Mouse (Mus musculus) heart, embryonic 14.5 days (tissue): Measurements from ENCODE around the gene Ptpdc1. TPM values are rescaled to one million over a fixed set of nuclear protein-coding genes. Genes with fewer than 3 reads are reported as not detected.

Source experiments
- ATAC-seq: fragments of 200-750 bp; cut with Nextera tagmentation; 2 replicates; pipeline ENCODE4 v1.8.0; 2017; ENCODE audit warnings: low read depth, moderate TSS enrichment; ENCODE audit not compliant: insufficient number of reproducible peaks, insufficient read depth, low FRiP score
- H3K27ac ChIP-seq, 2 experiments: fragments of 200-500 bp in 1 of 2; fragments of 300-500 bp in 1 of 2; sonication (generic) in 1 of 2; replicated peaks in 1 of 2; 2 replicates each; pipeline ENCODE4 v1.5.1; 2012 to 2014; ENCODE audit warnings: low read depth in 2 of 2, low read length in 2 of 2, control low read depth in 1 of 2, mild to moderate bottlenecking in 1 of 2, mixed read lengths in 1 of 2; ENCODE audit not compliant: control insufficient read depth in 1 of 2, insufficient read depth in 1 of 2
- H3K27me3 ChIP-seq: fragments of 300-500 bp; sonication (generic); 2 replicates; pipeline ENCODE4 v1.6.1; 2014; ENCODE audit warnings: mild to moderate bottlenecking, low read length, control low read depth; ENCODE audit not compliant: control insufficient read depth, insufficient read depth
- H3K36me3 ChIP-seq: fragments of 300-500 bp; sonication (generic); 2 replicates; pipeline ENCODE4 v1.6.1; 2014; ENCODE audit warnings: mild to moderate bottlenecking, control low read depth, low read length, mixed read lengths; ENCODE audit not compliant: control insufficient read depth, insufficient read depth
- H3K4me1 ChIP-seq, 2 experiments: fragments of 200-500 bp in 1 of 2; fragments of 300-500 bp in 1 of 2; sonication (generic) in 1 of 2; 2 replicates each; pipeline ENCODE4 v1.6.1; 2012 to 2014; ENCODE audit warnings: low read length in 2 of 2, control low read depth in 1 of 2, mixed read lengths in 1 of 2; ENCODE audit not compliant: control insufficient read depth in 2 of 2, insufficient read depth in 2 of 2
- H3K4me2 ChIP-seq: fragments of 300-500 bp; sonication (generic); 2 replicates; pipeline ENCODE4 v1.6.1; 2014; ENCODE audit warnings: mild to moderate bottlenecking, low read length
- H3K4me3 ChIP-seq, 2 experiments: fragments of 200-500 bp in 1 of 2; fragments of 300-500 bp in 1 of 2; sonication (generic) in 1 of 2; 2 replicates each; pipeline ENCODE4 v1.5.1; 2012 to 2014; ENCODE audit warnings: low read length in 2 of 2, mild to moderate bottlenecking in 2 of 2, control low read depth in 1 of 2, low read depth in 1 of 2, moderate library complexity in 1 of 2; ENCODE audit not compliant: control insufficient read depth in 1 of 2, insufficient read depth in 1 of 2
- H3K9ac ChIP-seq: fragments of 300-500 bp; sonication (generic); 2 replicates; pipeline ENCODE4 v1.6.1; 2014; ENCODE audit warnings: mild to moderate bottlenecking, low read length
- H3K9me3 ChIP-seq: fragments of 300-500 bp; sonication (generic); 2 replicates; pipeline ENCODE4 v1.6.1; 2016; ENCODE audit warnings: low read length, control low read depth; ENCODE audit not compliant: control insufficient read depth
- WGBS: fragments of 180-500 bp; shearing (Covaris S2); extraction: QIAGEN DNeasy Blood & Tissue Kit; methylation state at CpG from one replicate; pipeline ENCODE4 v1.1.7; 2014; 5-methylcytosine and 5-hydroxymethylcytosine counted together
- polyA plus RNA-seq: library from polyadenylated mRNA; unstranded; fragments of >200 nt; fragmentation: Nextera tagmentation; extraction: Ambion mirVana; gene quantifications from 2 replicates; pipeline ENCODE4 v1.2.1, GENCODE M21; 2014

Ptpdc1 gene
- polyA plus RNA-seq, 1 experiment from 2014 or later: 8.6 TPM

DNA sequence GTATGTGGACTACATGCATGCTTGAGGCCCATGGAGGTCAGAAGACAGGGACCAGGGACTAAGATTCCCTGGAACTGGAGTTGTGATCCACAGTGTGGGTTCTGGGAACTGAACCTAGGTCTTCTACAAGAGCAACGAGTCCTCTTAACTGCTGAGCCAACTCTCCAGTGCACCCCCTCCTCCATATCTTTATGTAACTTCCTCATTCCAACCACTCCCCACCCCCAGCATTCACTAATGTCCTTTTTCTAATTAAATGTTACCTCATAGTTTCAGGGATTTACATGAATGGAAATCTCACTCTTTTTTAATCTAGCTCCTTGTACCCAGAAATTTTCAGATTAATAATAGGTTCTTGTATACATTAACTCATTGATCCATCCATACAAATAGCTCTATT, 69.5 kb downstream of the Ptpdc1 start:
- Histone ChIP-seq H3K4me3 (no peak overlapping the region), H3K27ac (no peak overlapping the region), H3K36me3 (no peaks in the 10 kb centered on the region), H3K9ac (no peak overlapping the region), H3K9me3 (no peaks in the 10 kb centered on the region), H3K4me1 (peaks cover 11 to 21% of the 10 kb centered on the region in 2 experiments), H3K4me2 (no peak overlapping the region), H3K27me3 (no peaks in the 10 kb centered on the region)
- WGBS: 74% methylated on average over 1 of the region's 1 CpGs
- ATAC-seq: no peak

DNA sequence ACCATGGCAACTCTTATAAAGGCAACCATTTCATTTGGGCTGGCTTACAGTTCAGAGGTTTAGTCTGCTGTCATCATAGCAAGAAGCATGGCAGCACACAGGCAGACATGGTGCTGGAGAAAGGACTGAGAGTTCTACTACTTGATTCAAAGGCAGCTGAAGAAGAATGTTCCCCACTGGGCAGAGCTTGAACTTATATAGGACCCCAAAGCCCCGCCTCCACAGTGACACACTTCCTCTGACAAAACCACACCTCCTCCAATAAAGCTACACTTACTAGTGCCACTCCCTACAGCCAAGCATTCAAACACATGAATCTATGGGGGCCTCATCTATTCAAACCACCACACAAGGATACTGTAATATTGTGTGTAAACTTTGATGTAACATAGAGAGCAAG, 70.9 kb downstream of the Ptpdc1 start:
- Histone ChIP-seq H3K27ac (no peak overlapping the region), H3K36me3 (no peaks in the 10 kb centered on the region), H3K9me3 (no peaks in the 10 kb centered on the region), H3K9ac (no peak overlapping the region), H3K27me3 (no peaks in the 10 kb centered on the region), H3K4me3 (no peak overlapping the region), H3K4me1 (peaks cover 13 to 25% of the 10 kb centered on the region in 2 experiments), H3K4me2 (no peak overlapping the region)
- ATAC-seq: no peak
- 68% methylated on average over 1 of the region's 1 CpGs for WGBS

DNA sequence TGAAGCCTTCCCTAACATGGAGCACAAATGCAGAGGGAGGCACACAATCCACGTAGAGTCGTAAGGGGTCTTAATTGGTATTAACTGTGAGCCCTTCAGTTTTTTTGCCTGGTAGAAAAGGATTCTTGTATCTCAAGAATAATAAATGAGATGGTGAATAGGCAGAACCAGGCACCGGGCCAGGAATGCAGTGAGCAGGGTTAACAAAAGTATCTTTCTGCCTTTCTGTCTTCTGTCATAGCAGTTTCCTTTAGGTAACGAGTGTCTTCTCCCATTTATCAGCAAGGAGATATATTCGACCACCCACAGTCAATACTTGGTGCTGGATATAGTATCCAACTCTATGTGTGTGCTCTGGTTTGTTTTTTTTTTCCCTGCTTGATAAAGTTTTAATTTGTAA, 72.0 kb downstream of the Ptpdc1 start:
- H3K36me3 ChIP-seq: no peaks in the 10 kb centered on the region
- ATAC-seq: no peak
- H3K9me3 ChIP-seq: no peaks in the 10 kb centered on the region
- no peak overlapping the region for H3K9ac ChIP-seq
- no peaks in the 10 kb centered on the region for H3K27me3 ChIP-seq
- H3K4me1 ChIP-seq: peaks cover 16 to 28% of the 10 kb centered on the region in 2 experiments
- no peak overlapping the region for H3K4me2 ChIP-seq
- H3K4me3 ChIP-seq: no peak overlapping the region
- WGBS: 55% methylated on average over 5 of the region's 5 CpGs
- peak overlapping the region in 1 of 2 experiments; percentile 96; a peak in 2 of 4 replicates for H3K27ac ChIP-seq

GRCm38 (mm10) chr13:48552181-48553090, 73.0 kb downstream of the Ptpdc1 start:
- whole genome bisulfite sequencing: 24% methylated on average over 21 of the region's 21 CpGs

DNA sequence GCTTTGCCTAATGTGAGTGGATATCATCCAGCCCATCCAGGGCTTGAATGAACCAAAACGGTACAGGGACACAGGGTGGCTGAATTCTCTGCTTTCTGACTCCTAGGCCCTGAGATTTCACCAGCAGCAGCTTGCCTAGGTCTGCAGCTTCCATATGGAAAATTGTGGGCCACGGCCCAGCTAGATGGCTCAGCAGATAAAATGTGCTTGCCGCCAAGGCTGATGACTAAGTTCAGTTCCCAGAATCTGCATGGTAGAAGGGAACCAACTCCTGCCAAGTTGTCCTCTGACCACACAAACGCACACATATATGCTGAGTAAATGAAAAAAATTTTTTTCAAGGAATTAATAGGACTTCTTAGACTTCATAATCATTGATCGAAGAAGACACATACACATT, 77.2 kb downstream of the Ptpdc1 start:
- Histone ChIP-seq H3K9me3 (no peaks in the 10 kb centered on the region), H3K4me3 (no peak overlapping the region), H3K27ac (no peak overlapping the region), H3K4me2 (no peak overlapping the region), H3K4me1 (peaks cover 19 to 44% of the 10 kb centered on the region in 2 experiments), H3K36me3 (no peaks in the 10 kb centered on the region), H3K27me3 (no peaks in the 10 kb centered on the region), H3K9ac (no peak overlapping the region)
- no peak for ATAC-seq
- WGBS: 82% methylated on average over 5 of the region's 5 CpGs

More at GRCm38 (mm10) chr13:48552181-48553090, 73.0 kb downstream of the Ptpdc1 start:
- H3K27me3 ChIP-seq: no peaks in the 10 kb centered on the region
- H3K4me1 ChIP-seq: peaks cover 16 to 28% of the 10 kb centered on the region in 2 experiments
- peak overlapping the region; percentile 64 for H3K4me2 ChIP-seq
- H3K9ac ChIP-seq: peak overlapping the region; percentile 69
- no peaks in the 10 kb centered on the region for H3K36me3 ChIP-seq
- no peaks in the 10 kb centered on the region for H3K9me3 ChIP-seq
- ATAC-seq: peak; percentile 78
- H3K4me3 ChIP-seq: peak overlapping the region; percentile 16 to 29
- peak overlapping the region; percentile 87 to 96 for H3K27ac ChIP-seq

DNA sequence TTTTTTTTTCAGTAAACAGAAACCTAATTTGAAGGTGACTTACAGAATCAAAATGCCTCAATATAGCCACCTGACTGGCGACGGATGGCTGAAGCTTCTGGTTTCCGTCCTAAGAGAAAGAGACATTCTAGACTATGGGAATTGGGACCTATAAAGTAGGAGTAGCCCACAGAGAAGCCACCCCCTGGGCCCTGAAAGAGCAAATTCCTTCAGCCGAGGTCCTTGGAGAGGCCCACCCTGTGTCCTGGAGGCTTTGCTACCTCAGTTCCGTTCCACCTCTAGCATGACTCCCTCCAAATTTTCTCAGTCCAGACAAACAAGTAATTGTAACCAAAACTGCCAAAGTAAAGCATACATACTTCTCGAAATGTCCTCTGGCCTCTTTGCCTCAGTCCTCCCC, 77.8 kb downstream of the Ptpdc1 start:
- H3K4me3 ChIP-seq: no peak overlapping the region
- ATAC-seq: no peak
- no peaks in the 10 kb centered on the region for H3K36me3 ChIP-seq
- 87% methylated on average over 6 of the region's 6 CpGs for WGBS
- no peaks in the 10 kb centered on the region for H3K9me3 ChIP-seq
- no peaks in the 10 kb centered on the region for H3K27me3 ChIP-seq
- H3K27ac ChIP-seq: no peak overlapping the region
- H3K4me2 ChIP-seq: no peak overlapping the region
- H3K4me1 ChIP-seq: peaks cover 15 to 41% of the 10 kb centered on the region in 2 experiments
- no peak overlapping the region for H3K9ac ChIP-seq

DNA sequence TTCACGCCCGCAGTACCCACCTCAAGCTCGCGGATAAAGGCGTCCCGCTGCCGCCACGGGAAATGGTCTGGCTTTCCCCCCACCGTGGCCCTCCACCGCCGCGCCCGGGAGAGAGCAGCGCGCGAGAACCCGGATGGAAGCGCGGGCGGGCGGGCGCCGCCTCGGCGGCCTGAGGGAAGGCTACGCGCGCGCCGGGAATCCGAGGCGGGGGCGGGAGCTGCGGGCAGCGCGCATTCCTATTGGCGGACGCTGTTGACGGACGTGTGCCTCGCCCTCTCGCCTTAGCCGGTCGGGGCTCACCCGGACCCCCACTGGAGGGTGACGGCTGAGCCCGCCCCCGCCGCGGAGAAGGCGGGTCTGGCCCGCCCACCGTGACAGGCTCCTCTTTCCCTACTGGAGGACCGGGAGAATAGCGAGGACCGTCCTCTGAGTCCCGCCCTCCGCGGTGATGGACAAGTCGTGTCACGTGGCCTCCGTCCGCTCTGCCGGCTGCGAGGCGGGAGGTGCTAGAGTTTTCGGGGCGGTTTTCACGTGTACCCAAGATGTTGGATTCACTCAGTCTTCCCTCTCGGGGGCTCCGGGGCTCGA, 79.0 kb downstream of the Ptpdc1 start:
- Histone ChIP-seq H3K9ac (peak overlapping the region; percentile 100), H3K36me3 (no peaks in the 10 kb centered on the region), H3K4me1 (peaks cover 8 to 33% of the 10 kb centered on the region in 2 experiments), H3K4me3 (peak overlapping the region; percentile 72 to 98), H3K27ac (peak overlapping the region; percentile 94 to 100), H3K4me2 (peak overlapping the region; percentile 70), H3K27me3 (no peaks in the 10 kb centered on the region), H3K9me3 (no peaks in the 10 kb centered on the region)
- ATAC-seq: peak; percentile 98
- under 1% methylated on average over 72 of the region's 72 CpGs for WGBS
